Mouse (Mus musculus): Measurements from ENCODE around the gene Fuom. TPM values are rescaled to one million over a fixed set of nuclear protein-coding genes. Genes with fewer than 3 reads are reported as not detected.

Fuom gene
- total RNA-seq, 1 experiment from 2014 or later: 85.2 TPM

DNA sequence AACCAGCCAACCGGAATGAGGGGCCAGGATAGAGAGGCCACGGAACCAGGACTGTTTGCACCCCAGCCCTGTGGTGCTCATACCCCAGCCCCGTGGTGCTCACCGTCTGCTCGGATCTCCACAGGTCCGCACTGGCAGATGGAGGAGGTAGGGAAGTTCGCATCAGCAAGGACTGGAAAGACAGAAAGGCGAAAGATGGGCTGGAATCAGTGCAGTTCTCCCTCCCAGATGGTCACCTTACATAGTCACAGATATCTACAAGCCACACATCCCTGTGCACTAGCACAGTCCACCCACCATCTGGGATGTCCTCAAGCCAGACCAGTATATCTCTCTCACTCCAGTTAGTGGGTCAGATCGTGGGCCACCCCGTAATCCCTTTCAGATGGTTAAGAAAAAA, 743 bp downstream of the Fuom start:
- no peak for DNase-seq

GRCm38 (mm10) chr7:140098466-140098865, 3.8 kb downstream of the Fuom start:
- no peak for DNase-seq

- no peak for DNase-seq
Observed at GRCm38 (mm10) chr7:140096055-140096454, 6.2 kb downstream of the Fuom start.

DNA sequence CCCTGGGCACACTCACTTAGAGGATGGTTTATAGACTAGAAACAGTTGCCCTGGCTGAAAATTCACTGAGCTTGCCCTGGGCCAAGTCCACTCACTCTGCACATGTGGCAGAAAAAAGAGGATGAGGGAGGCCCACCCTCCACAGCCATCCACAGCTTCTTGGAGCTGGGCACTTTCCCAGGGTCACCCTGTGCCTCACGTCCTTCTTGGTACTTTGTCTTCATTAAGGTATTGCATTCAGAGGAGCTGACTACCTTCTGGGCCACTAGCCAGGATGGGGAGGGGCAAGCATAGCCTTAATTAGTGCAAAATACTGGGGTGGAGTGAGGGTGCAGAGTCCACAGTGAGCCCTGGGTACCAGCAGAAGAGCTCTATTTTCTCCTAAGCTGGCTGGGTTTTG, 6.7 kb downstream of the Fuom start:
- no peak for DNase-seq

GRCm38 (mm10) chr7:140094954-140095353, 7.3 kb downstream of the Fuom start:
- no peak for DNase-seq

- DNase-seq: no peak
Observed at GRCm38 (mm10) chr7:140092924-140093528, 9.2 kb downstream of the Fuom start, which contains the start of gene Prap1. Prap1 (plus strand) TSS chr7:140093395.

DNA sequence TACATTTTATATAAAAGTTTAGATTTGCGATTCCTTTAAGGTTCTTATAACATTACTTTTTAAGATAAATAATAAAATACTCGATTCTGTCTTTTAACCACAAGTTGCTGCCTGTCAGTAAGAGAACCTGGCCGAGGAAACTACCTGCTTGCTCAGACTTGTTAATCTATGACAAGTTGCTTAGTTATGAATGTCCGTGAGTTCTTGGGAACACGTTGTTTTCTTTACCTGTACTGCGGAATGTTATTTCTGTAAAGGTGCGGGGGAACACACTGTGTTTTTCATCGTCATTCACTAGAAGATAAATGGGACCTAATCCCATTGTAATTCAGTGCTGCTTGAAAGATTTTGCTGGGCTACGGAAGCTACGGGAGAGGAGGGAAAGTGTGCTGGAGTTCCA, 11.6 kb downstream of the Fuom start:
- DNase-seq: no peak

GRCm38 (mm10) chr7:140082242-140082678, 20.0 kb downstream of the Fuom start, which contains the start of gene Caly:
Caly (minus strand) TSS chr7:140082548.
- peak; percentile 38 for DNase-seq

DNA sequence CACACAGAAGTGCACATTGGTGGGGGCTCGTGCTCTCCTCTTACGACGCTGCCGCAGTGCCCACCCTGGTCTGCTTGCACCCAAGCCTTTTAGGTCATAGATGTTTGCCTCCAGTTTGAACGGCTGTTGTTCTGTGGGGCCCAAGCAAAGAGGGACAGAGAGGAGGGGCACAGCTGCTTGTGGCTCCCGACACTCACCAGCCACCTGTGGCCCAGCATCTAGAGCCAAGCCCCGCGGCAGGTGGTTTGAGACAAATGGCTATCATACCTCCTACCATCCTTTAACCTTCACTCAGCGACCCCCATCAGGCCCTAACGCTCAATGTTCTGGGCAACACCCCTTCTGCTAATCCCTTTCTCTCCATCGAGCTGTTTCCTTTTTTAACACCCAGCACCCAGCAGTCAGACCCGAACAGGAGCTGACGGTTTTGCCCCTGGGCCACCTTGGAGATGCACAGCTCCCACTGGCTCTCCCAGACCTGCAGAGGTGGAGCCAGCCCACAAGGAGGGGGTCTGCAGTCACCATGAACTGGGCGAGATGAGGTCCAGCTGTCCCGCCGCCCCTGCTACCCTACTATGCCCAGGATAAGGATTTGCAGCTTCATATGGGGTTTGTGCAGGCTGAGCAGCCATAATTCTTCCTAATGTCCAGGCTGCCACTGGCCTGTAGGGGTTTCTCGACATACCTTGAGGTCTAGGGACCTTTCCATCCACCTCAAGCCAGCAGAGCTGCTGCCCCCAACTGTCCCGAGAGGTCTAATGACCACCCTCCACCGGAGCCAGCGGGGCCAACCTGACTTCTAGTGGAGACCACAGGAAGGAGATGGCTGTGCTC, 20.6 kb downstream of the Fuom start:
- DNase-seq: no peak

GRCm38 (mm10) chr7:140080503-140081156, 21.6 kb downstream of the Fuom start:
- peak; percentile 83 for DNase-seq

- peak; percentile 76 for DNase-seq
Observed at GRCm38 (mm10) chr7:140078711-140079110, 23.5 kb downstream of the Fuom start.

DNA sequence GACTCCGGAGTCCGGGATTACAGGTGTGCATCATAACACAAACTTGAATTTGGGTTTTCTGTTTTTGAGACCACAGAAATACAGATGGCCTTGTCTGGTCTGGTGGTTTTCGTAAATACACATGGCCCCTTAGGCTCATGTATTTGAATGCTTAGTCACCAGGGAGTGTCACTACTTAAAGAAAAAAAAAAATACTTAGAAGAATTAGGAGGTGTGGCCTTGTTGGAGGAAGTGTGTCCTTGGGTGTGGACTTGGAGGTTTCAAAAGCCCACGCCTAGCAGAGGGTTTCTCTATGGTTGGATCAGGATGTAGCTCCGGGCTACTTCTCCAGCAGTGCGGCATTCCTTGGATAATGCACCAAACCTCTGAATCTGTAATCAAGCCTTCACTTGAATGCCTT, 24.5 kb downstream of the Fuom start:
- no peak for DNase-seq

- DNase-seq: no peak
Observed at GRCm38 (mm10) chr7:140070042-140070711, 32.1 kb downstream of the Fuom start.

DNA sequence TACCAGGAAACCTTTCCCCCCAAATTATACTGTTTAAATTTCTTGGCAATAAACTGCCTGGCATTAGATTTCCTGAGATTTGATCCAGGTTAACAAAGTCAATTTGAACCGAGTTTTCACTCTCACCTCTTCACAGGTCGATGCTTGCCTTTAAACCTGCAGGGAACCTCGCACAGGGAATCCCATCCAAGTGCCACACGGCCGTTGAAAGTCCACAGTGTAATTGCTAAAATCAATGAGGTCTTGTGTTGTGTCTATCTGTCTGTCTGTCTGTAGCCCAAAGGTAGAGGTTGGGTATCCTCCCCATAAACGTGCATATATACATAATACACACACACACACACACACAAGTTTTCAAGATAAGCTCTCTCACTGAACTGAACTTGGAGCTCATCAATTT, 34.8 kb downstream of the Fuom start:
- DNase-seq: no peak

DNA sequence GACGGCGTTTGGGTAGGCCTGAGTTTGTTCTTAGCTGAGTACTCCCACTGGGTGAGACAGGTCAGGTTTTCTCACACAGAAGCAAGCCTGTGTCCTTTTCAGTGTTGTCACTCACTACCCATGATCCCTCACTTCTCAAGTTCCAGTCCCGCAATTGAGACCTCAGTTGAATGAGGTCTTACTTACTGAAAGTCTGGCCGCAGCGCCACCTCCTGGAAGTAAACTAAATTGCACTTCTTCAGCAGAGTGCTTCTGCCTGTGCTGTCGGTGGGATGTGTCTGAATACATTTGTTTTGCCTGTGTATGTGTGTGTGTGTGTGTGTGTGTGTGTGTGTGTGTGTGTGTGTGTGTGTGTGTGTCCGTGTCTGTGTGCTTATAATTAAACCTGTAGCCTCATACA, 39.1 kb downstream of the Fuom start:
- DNase-seq: peak; percentile 62

DNA sequence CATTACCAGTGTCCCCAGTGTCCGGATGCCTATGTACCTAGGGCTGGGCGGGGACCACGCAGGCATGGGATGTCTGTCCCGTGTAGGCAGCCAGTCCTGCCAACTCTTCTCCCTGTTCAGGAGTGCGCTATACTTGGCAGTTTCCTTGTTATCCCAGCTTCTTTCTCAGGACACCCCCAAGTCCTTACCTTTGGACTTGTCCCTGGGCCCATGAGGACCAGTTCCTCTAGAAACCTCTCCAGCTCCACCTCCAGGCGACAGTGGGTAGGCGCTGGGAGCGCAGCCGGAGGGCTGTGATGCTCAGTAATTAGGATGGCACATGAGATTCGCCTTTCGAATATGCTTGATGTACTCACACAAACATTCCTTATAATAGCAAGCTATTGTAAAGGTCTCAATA, 39.9 kb downstream of the Fuom start:
- DNase-seq: no peak

GRCm38 (mm10) chr7:140061832-140062130, 40.5 kb downstream of the Fuom start:
- no peak for DNase-seq

GRCm38 (mm10) chr7:140060936-140061831, 41.1 kb downstream of the Fuom start:
- DNase-seq: peak; percentile 41

GRCm38 (mm10) chr7:140059601-140060000, 42.6 kb downstream of the Fuom start:
- no peak for DNase-seq

DNA sequence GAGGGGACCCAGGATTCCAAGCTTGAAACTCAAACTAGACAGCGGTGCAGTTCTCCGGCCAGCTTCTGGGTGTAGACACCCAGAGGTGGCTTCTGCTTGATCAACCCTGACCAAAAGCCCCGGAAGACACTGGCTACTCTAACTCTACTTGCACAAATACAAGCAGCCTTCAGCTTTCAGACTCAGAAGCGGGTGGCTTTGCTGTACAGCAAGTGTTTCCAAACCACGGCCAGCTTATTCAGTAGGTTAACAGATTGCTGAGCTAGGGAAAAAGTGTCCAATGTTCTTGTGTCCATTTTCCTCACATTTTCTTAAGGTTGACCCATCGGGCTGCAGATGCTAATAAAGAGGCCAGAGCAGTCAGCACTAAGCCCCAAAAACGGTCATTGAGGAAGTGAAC, 43.7 kb downstream of the Fuom start:
- no peak for DNase-seq

Data from adrenal gland, postnatal 25 days (tissue).